Mouse (Mus musculus): ENCODE measurements at regions not wholly inside any gene's neighbourhood (a gene's known extent, or its start where the extent isn't known, plus 50 kb on each side); places are given as distances from the start of the nearest gene placed in this dataset.

- no peak for DNase-seq
Measured at GRCm38 (mm10) chr1:76019071-76019470, 473.0 kb downstream of the Slc4a3 start.

DNA sequence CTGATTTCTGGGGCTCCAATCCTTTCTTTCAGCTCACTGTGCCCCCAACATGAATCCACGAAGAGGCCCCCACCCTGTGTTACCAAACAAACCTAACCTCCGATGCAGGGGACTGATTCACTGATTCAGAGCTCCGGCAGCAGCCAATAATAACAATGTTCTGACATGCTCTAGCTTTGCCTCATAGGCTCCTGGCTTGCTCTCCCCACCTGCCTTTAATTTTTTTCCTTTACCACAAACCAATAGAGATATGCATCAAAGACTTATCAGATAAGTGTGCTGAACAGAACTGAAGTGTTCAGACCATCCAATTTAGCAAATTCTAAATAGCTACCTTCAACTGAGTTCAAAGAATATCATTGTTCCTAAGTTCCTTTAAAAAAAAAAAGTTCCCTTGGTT, 478.6 kb downstream of the Slc4a3 start:
- no peak for DNase-seq

- no peak for DNase-seq
Measured at GRCm38 (mm10) chr1:76025389-76025788, 479.3 kb downstream of the Slc4a3 start.

DNA sequence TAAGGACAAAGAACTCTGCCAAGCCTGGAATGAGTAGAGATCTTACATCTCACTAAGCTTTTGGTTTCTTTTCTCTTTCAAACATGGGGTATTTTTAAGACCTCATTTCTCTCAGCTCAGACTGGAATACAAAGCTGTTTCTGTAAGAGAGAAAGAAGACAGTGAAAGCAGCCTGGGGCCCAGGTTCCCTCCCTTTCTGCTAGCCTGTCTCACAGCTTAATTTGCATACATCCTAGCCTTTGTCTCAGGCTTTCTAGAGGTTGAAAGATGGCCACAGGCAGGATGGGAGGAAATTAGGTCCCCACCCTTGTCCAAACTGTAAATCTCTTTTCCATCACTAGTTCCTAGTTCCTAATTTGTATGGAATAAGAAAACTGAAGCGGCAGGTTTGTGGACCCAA, 483.0 kb downstream of the Slc4a3 start:
- no peak for DNase-seq

- no peak for DNase-seq
Measured at GRCm38 (mm10) chr1:76031171-76031922, 485.3 kb downstream of the Slc4a3 start.

- DNase-seq = no peak
Measured at GRCm38 (mm10) chr1:76031923-76032285, 485.8 kb downstream of the Slc4a3 start.

DNA sequence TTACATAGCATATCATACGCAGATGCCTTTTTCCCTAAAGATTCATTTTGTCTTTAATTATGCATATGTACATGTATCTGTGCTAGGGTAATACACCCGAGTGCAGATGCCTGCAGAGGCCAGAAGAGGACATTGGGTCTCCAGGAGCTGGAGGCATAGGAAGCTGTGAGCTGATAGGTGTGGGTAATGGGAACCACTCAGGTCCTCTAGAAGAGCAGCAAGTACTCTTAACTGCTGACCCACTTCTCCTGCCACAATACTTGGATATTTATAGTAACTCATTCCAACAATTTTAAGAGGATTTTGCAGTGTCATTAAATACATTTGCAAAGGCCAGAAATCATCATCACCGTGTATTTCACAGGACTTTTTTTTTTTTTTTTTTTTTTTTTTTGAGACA, 486.6 kb downstream of the Slc4a3 start:
- DNase-seq = no peak

DNA sequence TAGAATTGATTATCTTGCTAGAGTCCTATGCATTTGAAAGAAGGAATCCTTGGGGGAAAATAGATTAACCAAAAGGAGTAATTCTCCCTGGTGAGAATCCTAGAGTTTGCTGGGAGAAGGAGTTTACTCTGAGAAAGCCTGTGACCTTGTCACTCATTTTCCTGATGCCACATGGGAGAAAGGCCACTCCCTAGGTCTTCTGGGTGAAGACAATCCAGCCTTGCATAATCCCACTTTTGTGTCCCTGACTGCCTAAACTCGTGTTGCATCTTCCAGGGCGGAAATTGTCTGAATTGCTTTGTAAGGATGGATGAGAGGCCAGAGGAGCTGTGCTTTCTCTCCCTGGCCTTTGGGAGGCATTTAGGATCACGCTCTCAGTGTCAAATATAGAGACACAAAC, 490.2 kb downstream of the Slc4a3 start:
- no peak for DNase-seq

- DNase-seq = peak; percentile 83
Measured at GRCm38 (mm10) chr1:76039029-76039655, 493.1 kb downstream of the Slc4a3 start.

DNA sequence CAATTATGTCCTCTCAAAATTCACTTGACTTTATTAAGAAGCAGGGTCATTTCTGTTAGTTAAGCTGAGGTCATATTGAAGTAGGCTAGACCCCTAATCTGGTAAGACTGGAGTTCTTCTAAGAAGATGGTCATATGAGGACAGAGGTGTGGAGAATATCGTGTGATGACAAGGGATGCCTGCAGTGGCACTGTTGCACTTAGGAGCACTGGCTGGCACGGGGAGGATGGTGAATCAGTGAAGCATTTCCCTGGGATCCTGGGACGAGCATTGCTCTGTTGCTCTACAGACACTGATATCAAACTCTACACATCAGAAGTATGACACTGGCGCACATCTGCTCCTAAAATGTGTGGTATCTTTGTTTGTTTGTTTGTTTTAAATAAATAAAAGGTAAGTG, 493.6 kb downstream of the Slc4a3 start:
- no peak for DNase-seq

GRCm38 (mm10) chr1:76050264-76050663, 504.2 kb downstream of the Slc4a3 start:
- no peak for DNase-seq

DNA sequence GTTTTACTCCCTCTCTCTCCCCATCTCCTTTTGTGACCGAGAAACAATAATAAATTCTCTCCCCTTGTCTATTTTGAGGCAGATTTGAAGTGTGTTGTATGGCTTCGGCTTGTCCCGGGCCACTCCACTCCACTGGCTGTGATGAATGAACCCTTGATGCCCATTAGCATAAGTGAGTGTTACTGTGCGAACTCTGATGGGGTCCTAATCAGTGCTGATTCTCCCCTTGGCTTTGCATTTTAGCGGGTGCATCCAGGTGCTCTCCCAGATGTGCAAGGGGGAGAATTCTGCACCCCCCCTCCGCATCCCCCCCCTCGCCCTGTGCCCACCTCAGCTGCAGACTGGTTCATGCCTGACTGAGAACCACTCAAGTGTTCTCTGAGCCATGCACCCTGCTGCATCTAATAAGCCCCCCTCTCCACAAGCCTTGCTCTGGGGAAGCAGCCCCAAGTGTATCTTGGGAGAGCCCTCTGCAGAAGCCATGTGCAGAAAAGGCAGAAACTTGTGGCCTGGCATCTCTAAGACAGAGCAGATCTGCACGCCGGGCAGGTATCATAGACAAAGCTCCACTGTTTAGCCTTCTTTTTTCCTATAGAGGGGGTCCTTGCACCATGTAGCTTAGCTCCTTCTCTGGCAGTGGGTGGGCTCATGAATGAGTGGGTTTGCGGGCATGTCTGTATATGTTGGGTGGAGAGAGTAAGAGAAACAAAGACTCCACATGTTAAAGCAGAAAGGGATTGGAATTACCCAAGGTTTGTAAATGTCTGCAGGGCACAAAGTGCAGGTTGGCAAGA, 507.5 kb downstream of the Slc4a3 start:
- no peak for DNase-seq

- no peak for DNase-seq
Measured at GRCm38 (mm10) chr1:76065783-76066182, 519.7 kb downstream of the Slc4a3 start.

GRCm38 (mm10) chr1:76070831-76071321, 524.8 kb downstream of the Slc4a3 start:
- DNase-seq = peak; percentile 91

DNA sequence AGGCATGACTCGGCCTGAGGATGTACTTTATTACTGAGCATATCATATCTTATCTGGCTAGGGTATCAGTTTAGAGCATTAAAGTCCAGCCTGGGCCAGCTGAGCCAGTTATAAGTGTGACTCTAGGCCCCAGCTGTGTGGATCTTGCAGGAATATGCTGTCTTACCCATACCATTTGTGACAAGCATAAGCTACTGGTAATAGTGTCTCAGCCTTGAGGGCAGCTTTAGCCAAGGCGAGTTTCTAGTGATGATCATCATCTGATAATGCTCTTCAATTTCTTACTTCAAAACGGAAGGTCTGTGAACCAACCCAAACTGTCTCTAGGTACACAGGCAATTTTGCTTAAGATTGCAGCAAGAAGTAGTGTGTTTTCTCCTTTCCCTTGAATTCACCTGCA, 529.1 kb downstream of the Slc4a3 start:
- no peak for DNase-seq

- no peak for DNase-seq
Measured at GRCm38 (mm10) chr1:76075685-76076455, 529.8 kb downstream of the Slc4a3 start.

GRCm38 (mm10) chr1:76080241-76080640, 534.2 kb downstream of the Slc4a3 start:
- DNase-seq = no peak

DNA sequence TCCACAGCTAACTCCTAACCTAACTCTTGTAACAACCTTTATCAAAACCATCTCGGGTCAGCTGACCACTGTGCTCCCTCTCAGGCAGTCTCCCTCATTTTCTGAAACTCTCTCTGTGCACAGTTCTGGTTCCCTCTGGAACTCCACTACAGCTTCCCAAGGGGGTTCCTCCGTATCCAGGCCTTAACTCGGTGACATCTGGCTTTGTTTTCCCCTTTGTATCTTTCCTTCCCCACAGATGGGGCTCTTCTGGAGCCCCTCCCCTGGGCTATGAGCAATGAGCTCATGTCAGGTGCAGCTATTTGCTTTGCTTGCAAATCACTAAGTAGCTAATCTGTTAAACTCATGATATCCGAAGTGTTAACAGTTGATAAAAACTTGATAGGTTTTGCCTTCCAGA, 535.6 kb downstream of the Slc4a3 start:
- no peak for DNase-seq

GRCm38 (mm10) chr1:76083273-76084036, 537.4 kb downstream of the Slc4a3 start:
- no peak for DNase-seq

GRCm38 (mm10) chr1:76091031-76091430, 545.0 kb downstream of the Slc4a3 start:
- DNase-seq = no peak

DNA sequence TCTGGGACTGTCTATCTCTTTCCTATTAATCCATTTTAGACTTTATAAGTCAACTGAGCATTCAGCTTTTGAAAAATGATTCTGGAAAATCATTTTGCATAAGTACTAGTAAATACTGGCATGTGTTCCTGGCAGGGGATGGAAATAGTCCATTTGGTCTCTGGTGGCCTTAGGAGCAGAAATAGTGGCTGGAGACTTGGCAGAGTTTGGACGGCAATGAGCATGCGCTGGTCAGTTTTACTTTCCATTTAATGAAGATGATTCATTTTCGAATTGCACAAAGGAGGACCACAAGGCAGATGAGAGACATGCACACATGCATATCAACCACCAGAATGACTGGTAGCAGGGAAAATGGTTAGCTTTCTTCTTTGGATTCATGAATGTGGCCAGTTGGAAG, 567.2 kb downstream of the Slc4a3 start:
- DNase-seq = no peak

DNA sequence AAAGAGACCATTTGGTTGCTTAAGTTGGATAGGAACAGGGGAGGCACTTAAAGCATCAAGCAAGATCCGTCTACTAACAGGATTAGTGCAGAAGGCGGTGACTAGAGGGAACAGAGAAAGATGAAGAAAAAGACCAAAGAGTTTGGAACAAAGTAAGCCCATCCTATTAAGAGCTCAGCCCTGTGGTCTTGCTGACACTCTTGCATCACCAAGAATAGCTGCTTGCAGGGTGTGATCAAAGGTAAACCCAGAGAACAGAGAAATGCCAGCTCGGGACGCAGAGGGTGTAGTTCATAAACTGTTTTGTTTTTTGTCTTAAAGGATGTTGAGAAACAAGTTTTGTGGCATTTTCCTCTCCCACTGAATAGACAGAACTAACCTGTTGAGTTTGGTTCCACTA, 574.8 kb downstream of the Slc4a3 start:
- no peak for DNase-seq
